Mouse (Mus musculus) hindbrain, embryonic 13.5 days (tissue): ENCODE measurements around the gene Cox7a2. TPM values are rescaled to one million over a fixed set of nuclear protein-coding genes. Genes with fewer than 3 reads are reported as not detected.

ENCODE experiments used
- ATAC-seq: fragments of 200-750 bp; cut with Nextera tagmentation; 2 replicates; pipeline ENCODE4 v1.8.0; 2017; ENCODE audit warnings: moderate TSS enrichment; ENCODE audit not compliant: low FRiP score
- H3K27ac ChIP-seq: fragments of 300-500 bp; sonication (generic); 2 replicates; pipeline ENCODE4 v1.5.1; 2015; ENCODE audit warnings: inconsistent platforms, mild to moderate bottlenecking, moderate library complexity
- H3K27me3 ChIP-seq: fragments of 300-500 bp; sonication (generic); 2 replicates; pipeline ENCODE4 v1.6.1; 2015; ENCODE audit warnings: mild to moderate bottlenecking, inconsistent platforms
- H3K36me3 ChIP-seq: fragments of 300-500 bp; sonication (generic); 2 replicates; pipeline ENCODE4 v1.6.1; 2015; ENCODE audit warnings: mild to moderate bottlenecking, inconsistent platforms
- H3K4me1 ChIP-seq: fragments of 300-500 bp; sonication (generic); replicated peaks from 2 replicates; pipeline ENCODE4 v1.6.1; 2015; ENCODE audit warnings: inconsistent platforms
- H3K4me2 ChIP-seq: fragments of 300-500 bp; sonication (generic); 2 replicates; pipeline ENCODE4 v1.6.1; 2015; ENCODE audit warnings: inconsistent platforms, mild to moderate bottlenecking, moderate library complexity
- H3K4me3 ChIP-seq: fragments of 300-500 bp; sonication (generic); 2 replicates; pipeline ENCODE4 v1.5.1; 2015; ENCODE audit warnings: mild to moderate bottlenecking, inconsistent platforms
- H3K9ac ChIP-seq: fragments of 300-500 bp; sonication (generic); 2 replicates; pipeline ENCODE4 v1.6.1; 2015; ENCODE audit warnings: mild to moderate bottlenecking, inconsistent platforms
- H3K9me3 ChIP-seq: fragments of 300-500 bp; sonication (generic); 2 replicates; pipeline ENCODE4 v1.6.1; 2016; ENCODE audit warnings: inconsistent platforms
- WGBS: fragments of 180-500 bp; shearing (Covaris S2); methylation state at CpG from one replicate; pipeline ENCODE4 v1.1.7; 2015; 5-methylcytosine and 5-hydroxymethylcytosine counted together
- polyA plus RNA-seq: library from polyadenylated mRNA; unstranded; fragments of >200 nt; fragmentation: Nextera tagmentation; extraction: Ambion mirVana; gene quantifications from 2 replicates; pipeline ENCODE4 v1.2.1, GENCODE M21; 2015

The Cox7a2 gene
- polyA plus RNA-seq, 1 experiment from 2014 or later = 826 TPM

DNA sequence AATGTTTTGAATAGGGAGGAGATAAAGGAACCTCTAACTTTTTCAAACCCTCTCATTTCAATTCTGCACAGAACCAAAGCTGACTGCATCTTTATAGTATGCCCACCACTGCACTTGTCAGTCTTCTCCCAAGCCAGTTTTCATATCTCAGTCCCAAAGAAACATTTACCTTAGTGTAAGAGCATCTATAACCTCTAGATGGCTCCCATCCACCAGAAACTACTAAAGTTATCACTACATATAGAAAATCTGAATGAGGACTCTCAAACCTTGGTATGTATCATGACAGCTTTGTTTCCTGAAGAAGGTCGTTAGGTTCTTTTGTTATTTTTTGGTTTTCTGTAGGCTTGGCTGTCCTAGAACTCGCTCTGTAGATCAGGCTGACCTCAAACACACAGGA lies 19.7 kb upstream of the Cox7a2 start:
- no peak overlapping the region for H3K9ac ChIP-seq
- peaks cover 7% of the 10 kb centered on the region; the same call in 1 of the 2 replicates for H3K36me3 ChIP-seq
- WGBS = 78% methylated on average over 2 of the region's 2 CpGs
- peaks cover 5% of the 10 kb centered on the region for H3K4me1 ChIP-seq
- no peak overlapping the region for H3K4me2 ChIP-seq
- H3K4me3 ChIP-seq = no peak overlapping the region
- H3K9me3 ChIP-seq = no peaks in the 10 kb centered on the region
- no peaks in the 10 kb centered on the region for H3K27me3 ChIP-seq
- no peak overlapping the region for H3K27ac ChIP-seq
- ATAC-seq = no peak

- Histone ChIP-seq H3K36me3 (peaks cover 7% of the 10 kb centered on the region; the same call in 1 of the 2 replicates), H3K27me3 (no peaks in the 10 kb centered on the region), H3K4me3 (no peak overlapping the region), H3K9me3 (no peaks in the 10 kb centered on the region), H3K27ac (no peak overlapping the region), H3K9ac (no peak overlapping the region), H3K4me2 (no peak overlapping the region), H3K4me1 (no peaks in the 10 kb centered on the region)
- 95% methylated on average over 5 of the region's 5 CpGs for WGBS
- ATAC-seq = no peak
Measured at GRCm38 (mm10) chr9:79766991-79767545, 7.4 kb upstream of the Cox7a2 start.

- Histone ChIP-seq H3K4me1 (peaks cover 2% of the 10 kb centered on the region; the same call in 1 of the 2 replicates), H3K27ac (no peak overlapping the region), H3K4me3 (no peak overlapping the region), H3K4me2 (no peak overlapping the region), H3K27me3 (no peaks in the 10 kb centered on the region), H3K9me3 (no peaks in the 10 kb centered on the region), H3K36me3 (peaks cover 1% of the 10 kb centered on the region; the same call in 1 of the 2 replicates), H3K9ac (no peak overlapping the region)
- 89% methylated on average over 4 of the region's 4 CpGs for WGBS
- no peak for ATAC-seq
Measured at GRCm38 (mm10) chr9:79765329-79765728, 5.7 kb upstream of the Cox7a2 start.

DNA sequence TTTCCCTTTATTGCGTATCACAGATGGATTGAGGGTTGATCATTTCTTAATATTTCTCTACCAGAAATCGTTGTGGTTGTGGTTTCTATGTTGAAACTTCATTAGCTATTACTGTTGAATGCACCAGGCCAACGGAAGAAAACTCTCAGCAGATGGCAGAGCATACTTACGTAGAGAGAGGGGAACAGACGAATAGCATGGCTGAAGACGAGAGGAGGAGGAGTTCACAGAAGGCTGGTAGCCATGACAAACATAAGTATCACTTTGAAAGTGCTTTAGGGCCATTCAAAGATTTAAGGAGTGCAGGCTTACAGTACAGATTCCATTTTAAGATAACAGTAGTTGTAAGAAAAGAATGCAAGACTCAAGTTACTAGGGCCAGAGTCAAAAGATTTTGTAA lies 2.8 kb upstream of the Cox7a2 start:
- Histone ChIP-seq H3K4me1 (peaks cover 18% of the 10 kb centered on the region), H3K27ac (no peak overlapping the region), H3K4me2 (no peak overlapping the region), H3K9me3 (no peaks in the 10 kb centered on the region), H3K9ac (no peak overlapping the region), H3K27me3 (no peaks in the 10 kb centered on the region), H3K36me3 (no peaks in the 10 kb centered on the region), H3K4me3 (no peak overlapping the region)
- ATAC-seq = no peak
- 85% methylated on average over 6 of the region's 6 CpGs for WGBS

GRCm38 (mm10) chr9:79760076-79760475 lies 398 bp upstream of the Cox7a2 start:
- Histone ChIP-seq H3K4me1 (peaks cover 22% of the 10 kb centered on the region), H3K9me3 (no peaks in the 10 kb centered on the region), H3K4me2 (peak overlapping the region; percentile 69), H3K4me3 (peak overlapping the region; percentile 86), H3K36me3 (peaks cover 9% of the 10 kb centered on the region), H3K27ac (peak overlapping the region; percentile 83), H3K9ac (peak overlapping the region; percentile 90), H3K27me3 (no peaks in the 10 kb centered on the region)
- ATAC-seq = peak; percentile 57; the same call in 1 of the 2 replicates
- WGBS = 8% methylated on average over 14 of the region's 14 CpGs

GRCm38 (mm10) chr9:79755311-79755710 lies 4.4 kb downstream of the Cox7a2 start:
- Histone ChIP-seq H3K9ac (no peak overlapping the region), H3K4me3 (no peak overlapping the region), H3K27me3 (no peaks in the 10 kb centered on the region), H3K4me2 (no peak overlapping the region), H3K9me3 (no peaks in the 10 kb centered on the region), H3K36me3 (peaks cover 32% of the 10 kb centered on the region), H3K27ac (no peak overlapping the region), H3K4me1 (peaks cover 20% of the 10 kb centered on the region)
- no peak for ATAC-seq
- WGBS = 94% methylated on average over 4 of the region's 4 CpGs

- no peaks in the 10 kb centered on the region for H3K9me3 ChIP-seq
- H3K4me3 ChIP-seq = no peak overlapping the region
- H3K27me3 ChIP-seq = no peaks in the 10 kb centered on the region
- H3K4me1 ChIP-seq = no peaks in the 10 kb centered on the region
- H3K36me3 ChIP-seq = peaks cover 38% of the 10 kb centered on the region
- no peak overlapping the region for H3K9ac ChIP-seq
- H3K4me2 ChIP-seq = no peak overlapping the region
- H3K27ac ChIP-seq = no peak overlapping the region
- WGBS = 89% methylated on average over 8 of the region's 8 CpGs
- ATAC-seq = no peak
Measured at GRCm38 (mm10) chr9:79751846-79752245, 7.8 kb downstream of the Cox7a2 start.

GRCm38 (mm10) chr9:79750709-79751108 lies 9.0 kb downstream of the Cox7a2 start:
- Histone ChIP-seq H3K4me1 (no peaks in the 10 kb centered on the region), H3K4me3 (no peak overlapping the region), H3K27ac (no peak overlapping the region), H3K36me3 (peaks cover 34% of the 10 kb centered on the region), H3K4me2 (no peak overlapping the region), H3K9ac (no peak overlapping the region), H3K27me3 (no peaks in the 10 kb centered on the region), H3K9me3 (no peaks in the 10 kb centered on the region)
- 91% methylated on average over 7 of the region's 7 CpGs for WGBS
- ATAC-seq = no peak

GRCm38 (mm10) chr9:79745036-79745435 lies 14.6 kb downstream of the Cox7a2 start:
- no peak for ATAC-seq
- Histone ChIP-seq H3K4me2 (no peak overlapping the region), H3K9me3 (no peaks in the 10 kb centered on the region), H3K9ac (no peak overlapping the region), H3K4me3 (no peak overlapping the region), H3K36me3 (0 out of 2 replicates have a peak, but pooled peaks cover 6% of the 10 kb centered on the region), H3K27ac (no peak overlapping the region), H3K27me3 (no peaks in the 10 kb centered on the region), H3K4me1 (no peaks in the 10 kb centered on the region)
- WGBS = 52% methylated on average over 4 of the region's 4 CpGs

- H3K4me2 ChIP-seq = no peak overlapping the region
- no peaks in the 10 kb centered on the region for H3K4me1 ChIP-seq
- no peaks in the 10 kb centered on the region for H3K9me3 ChIP-seq
- no peak overlapping the region for H3K9ac ChIP-seq
- H3K27me3 ChIP-seq = no peaks in the 10 kb centered on the region
- WGBS = 90% methylated on average over 6 of the region's 6 CpGs
- ATAC-seq = no peak
- H3K27ac ChIP-seq = no peak overlapping the region
- H3K36me3 ChIP-seq = no peaks in the 10 kb centered on the region
- no peak overlapping the region for H3K4me3 ChIP-seq
Measured at GRCm38 (mm10) chr9:79735608-79736007, 24.1 kb downstream of the Cox7a2 start.

GRCm38 (mm10) chr9:79730301-79730700 lies 29.4 kb downstream of the Cox7a2 start:
- H3K9ac ChIP-seq = no peak overlapping the region
- no peak overlapping the region for H3K27ac ChIP-seq
- WGBS = 85% methylated on average over 5 of the region's 5 CpGs
- no peak overlapping the region for H3K4me3 ChIP-seq
- no peak overlapping the region for H3K4me2 ChIP-seq
- no peaks in the 10 kb centered on the region for H3K27me3 ChIP-seq
- no peaks in the 10 kb centered on the region for H3K36me3 ChIP-seq
- no peaks in the 10 kb centered on the region for H3K4me1 ChIP-seq
- no peak for ATAC-seq
- H3K9me3 ChIP-seq = no peaks in the 10 kb centered on the region

DNA sequence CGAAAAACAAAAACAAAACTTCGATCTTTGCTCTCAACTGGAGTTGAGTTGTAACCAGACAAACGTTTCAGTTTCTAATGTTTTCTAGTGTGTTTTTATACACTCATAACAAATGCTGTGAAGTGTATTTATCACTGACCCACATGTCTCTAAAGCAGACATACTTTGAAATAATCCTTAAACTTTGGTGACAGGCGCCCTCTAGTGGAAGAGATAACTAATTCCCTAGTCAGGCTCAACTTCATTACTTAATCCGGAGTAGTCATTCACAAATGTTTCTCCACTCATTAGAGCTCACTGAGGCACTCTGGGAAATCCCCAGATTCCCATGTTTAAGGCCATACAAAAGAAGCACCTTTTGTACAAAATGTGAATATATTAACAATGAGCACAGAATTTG lies 36.6 kb downstream of the Cox7a2 start:
- Histone ChIP-seq H3K4me3 (no peak overlapping the region), H3K27me3 (peaks cover 30% of the 10 kb centered on the region), H3K36me3 (no peaks in the 10 kb centered on the region), H3K9ac (no peak overlapping the region), H3K27ac (no peak overlapping the region), H3K4me2 (no peak overlapping the region), H3K9me3 (no peaks in the 10 kb centered on the region), H3K4me1 (peaks cover 26% of the 10 kb centered on the region)
- no peak for ATAC-seq
- WGBS = 36% methylated on average over 5 of the region's 5 CpGs

DNA sequence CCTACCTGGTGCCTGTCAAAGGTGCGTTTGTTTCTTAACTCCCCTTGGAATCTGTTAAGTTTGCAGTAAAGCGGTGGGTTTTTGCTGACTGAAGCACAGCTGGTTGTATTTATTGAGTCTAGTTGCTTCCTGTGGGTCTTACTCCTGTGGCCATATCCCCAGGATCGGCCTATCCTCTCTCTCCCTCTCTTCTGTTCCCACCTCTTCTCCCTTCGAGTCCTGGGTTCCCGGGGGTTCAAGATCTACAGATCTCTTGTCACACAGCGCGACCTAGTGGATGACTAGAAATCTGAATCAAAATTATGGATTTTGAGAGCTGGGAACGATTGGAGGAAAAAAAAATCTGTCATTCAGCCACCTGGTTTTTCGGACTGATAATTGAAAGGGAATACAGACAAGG lies 38.6 kb downstream of the Cox7a2 start:
- Histone ChIP-seq H3K36me3 (no peaks in the 10 kb centered on the region), H3K9me3 (no peaks in the 10 kb centered on the region), H3K27me3 (peaks cover 39% of the 10 kb centered on the region), H3K4me3 (0 out of 2 replicates have a peak overlapping the region, but pooled peaks have one; percentile 7), H3K9ac (no peak overlapping the region), H3K4me2 (peak overlapping the region; percentile 98), H3K4me1 (peaks cover 38% of the 10 kb centered on the region), H3K27ac (no peak overlapping the region)
- 10% methylated on average over 9 of the region's 9 CpGs for WGBS
- ATAC-seq = no peak
